Mouse (Mus musculus) T-helper 1 cell (primary cell): ENCODE data around the gene Efcab14.

Source experiments
- in situ Hi-C: fragments of 300-600 bp; cut with MboI, MseI; formaldehyde crosslinking; loops from one replicate; pipeline ENCODE4 v1.15.1; 2025; ENCODE audit warnings: high pct_unique_total_duplicates

Gene Efcab14

GRCm38 (mm10) chr4:115775056-115775455 is 37.5 kb downstream of the Efcab14 start:
- in situ Hi-C loops: no loop called here

DNA sequence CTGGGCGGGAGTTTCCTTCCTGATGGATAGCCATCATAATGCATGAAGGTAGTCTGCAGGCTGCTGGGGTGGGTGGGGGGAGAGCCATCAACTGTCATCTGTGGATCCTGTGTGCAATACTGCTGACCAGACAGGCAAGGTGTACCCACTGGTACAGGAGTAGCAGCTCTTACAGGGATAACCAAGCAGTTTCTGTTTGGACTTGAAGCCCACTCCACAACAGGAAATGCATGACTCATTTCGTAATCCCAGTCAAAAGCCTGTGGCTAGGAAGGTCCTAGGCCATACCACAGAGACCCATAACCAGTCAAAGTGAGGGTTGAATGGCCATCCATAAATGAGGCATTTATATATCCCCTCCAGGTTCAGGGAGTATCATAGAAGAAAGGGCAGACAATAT is 40.1 kb downstream of the Efcab14 start:
- in situ Hi-C loops: no loop called here

DNA sequence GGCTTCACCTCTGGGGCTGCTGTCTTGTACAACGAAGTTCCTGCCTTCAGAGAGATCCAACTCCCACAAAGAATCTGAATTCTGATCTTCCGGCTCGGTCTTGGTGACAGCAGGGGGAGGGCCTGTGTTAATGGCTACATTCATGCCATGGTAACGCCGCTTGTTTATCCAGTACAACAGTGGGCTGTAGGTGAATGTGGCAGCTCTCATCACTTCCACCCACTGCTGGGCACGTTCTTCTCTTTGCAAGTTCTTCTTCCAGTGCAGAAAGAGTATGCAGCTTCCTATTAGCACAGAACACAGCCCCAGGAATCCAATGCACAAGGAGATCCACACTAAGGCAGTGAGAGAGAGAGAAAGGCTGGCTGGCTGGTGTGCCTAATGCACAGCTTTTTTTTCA is 42.7 kb downstream of the Efcab14 start:
- in situ Hi-C loops: no loop called here

DNA sequence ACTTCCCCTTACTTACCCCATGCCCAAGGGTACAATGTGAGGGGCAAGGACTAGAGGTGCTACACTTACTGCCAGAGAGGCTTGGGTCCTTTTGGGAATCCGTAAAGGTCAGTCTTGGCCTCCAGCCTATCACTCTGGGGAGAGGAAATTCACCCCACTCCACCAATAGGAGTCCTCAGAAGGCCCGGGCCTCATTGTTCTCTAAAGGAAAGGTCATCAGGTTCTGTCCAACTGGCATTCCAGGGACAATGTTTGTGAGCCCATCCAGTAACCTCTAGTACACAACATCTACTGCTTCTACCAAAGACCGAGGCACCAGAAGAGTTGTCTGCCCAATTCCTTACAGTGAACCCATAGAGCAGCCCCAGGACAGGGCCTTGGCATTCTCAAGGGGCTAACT is 43.4 kb downstream of the Efcab14 start, which contains the start of gene Tex38:
Gene Tex38, minus strand, starts transcription at position 101 of the 400 bp plus-strand sequence.
- in situ Hi-C loops: no loop called here

DNA sequence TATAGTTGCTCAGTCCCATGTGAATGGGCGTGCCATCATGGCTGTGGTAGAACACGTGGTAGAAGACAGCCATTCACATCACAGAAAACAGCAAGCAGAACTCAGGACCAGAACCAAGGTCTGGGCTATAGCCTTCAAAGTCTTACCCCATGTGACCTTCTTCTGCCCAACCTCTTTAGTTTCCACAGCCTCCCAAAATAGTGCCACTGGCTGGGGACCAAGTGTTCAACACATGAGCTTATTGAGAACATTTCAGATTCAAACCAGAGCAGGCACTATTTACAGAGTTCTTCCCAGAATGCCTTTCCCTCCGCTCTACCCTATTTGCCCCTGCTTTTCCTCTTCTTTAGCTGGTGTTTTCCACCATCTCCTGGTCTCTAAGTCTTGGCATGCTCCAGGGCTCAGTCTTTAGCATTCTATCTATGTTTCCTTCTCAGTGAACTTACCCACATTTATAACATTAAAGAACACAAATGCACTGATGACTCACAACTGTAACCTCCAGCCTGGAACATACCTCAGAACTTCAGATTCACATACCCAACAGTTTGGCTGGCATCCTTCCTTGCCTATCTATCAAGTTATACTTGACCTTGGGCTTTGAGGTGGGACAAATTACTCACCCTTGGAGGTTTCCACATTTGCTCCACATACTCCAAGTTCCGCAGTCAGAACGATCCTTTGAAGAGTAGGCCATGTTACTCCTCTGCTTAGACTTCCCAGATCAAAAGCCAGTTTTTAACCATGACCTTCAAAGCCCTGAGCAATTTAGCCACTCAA is 44.7 kb downstream of the Efcab14 start:
- in situ Hi-C loops: no loop called here

GRCm38 (mm10) chr4:115784769-115785510 is 47.4 kb downstream of the Efcab14 start, which contains the start of gene Atpaf1:
Gene Atpaf1 (plus strand): TSS chr4:115784812.
- in situ Hi-C loops: no loop called here

GRCm38 (mm10) chr4:115785511-115786034 is 48.0 kb downstream of the Efcab14 start:
- in situ Hi-C loops: no loop called here

DNA sequence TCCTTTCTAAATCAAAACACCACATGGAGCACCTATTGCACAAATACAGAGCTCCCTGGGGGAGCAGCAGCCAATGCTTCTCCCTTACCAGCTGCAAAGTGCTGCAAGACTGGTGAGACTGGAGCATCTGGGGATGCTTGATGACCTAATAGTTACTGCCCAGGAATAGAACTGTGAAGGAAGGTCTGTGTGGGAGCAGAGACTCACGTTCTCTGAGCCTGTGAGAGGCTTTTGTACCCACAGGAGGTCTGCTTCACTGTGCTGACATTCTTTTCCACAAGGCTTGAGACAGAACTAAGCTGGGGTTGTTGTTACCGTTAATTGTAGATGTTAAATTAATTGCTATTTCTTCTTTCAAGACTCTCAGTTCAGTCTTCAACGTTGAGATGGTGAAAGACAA is 53.3 kb downstream of the Efcab14 start:
- in situ Hi-C loops: no loop called here

DNA sequence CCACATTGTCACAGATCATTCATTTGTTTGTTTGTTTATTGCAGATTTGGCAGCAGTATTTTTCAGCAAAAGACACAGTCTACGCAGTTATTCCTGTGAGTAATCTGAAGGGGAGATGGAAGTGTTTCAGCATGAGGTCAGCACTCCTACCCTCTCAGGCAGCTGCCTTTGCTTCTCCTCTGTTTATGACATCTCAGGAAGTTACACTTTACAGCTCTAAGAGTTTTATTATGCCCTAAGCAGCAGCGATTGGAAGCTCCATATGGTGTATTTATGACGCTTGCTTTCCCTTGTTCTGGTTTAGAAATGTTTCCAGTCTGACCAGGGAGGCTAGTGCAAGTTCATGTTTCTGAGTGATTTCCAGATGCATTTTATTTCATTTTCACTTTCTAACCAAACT is 57.8 kb downstream of the Efcab14 start:
- in situ Hi-C loops: no loop called here

GRCm38 (mm10) chr4:115799981-115800380 is 62.4 kb downstream of the Efcab14 start:
- in situ Hi-C loops: no loop called here

DNA sequence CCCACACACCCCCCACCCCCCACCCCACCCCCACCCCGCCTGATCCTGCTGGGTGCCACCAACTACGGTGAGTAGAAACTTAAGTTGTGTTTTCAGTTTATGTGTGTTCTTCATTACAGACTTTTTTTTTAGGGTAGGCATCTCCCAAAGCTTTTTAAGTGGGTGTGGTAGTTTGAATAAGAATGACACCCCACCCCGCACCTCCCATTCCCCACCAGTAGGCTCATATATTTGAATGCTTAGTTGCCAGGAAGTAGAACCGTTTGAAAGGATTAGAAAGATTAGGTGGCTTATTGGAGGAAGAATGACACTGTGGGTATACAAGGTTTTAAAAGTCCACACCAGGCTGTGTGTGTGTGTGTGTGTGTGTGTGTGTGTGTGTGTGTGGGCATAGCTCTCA is 74.8 kb downstream of the Efcab14 start:
- in situ Hi-C loops: no loop called here

DNA sequence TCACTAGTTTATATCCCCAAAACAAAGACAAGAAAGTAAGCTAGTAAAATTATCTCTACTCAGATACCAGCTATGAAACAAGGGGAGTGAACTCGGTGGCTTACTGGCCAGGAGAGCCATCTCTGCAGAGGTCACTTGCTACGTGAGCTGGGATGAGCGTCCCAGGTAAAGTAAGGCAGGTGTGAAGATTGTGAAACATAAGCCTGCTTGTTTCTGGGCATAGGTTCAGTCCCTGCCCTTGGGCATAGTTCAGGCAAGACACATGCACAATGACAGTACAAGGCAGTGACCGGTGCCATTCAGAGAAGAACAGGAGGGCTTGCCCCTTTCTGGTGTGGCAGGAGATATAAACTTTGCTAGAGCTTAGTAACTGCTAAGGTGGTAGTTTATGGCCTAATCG is 78.1 kb downstream of the Efcab14 start:
- in situ Hi-C loops: no loop called here

GRCm38 (mm10) chr4:115820199-115820598 is 82.7 kb downstream of the Efcab14 start:
- in situ Hi-C loops: loop anchor here (10.0 kb wide), 1 partner anchor 1085 kb away; no protein-coding TSS in a partner anchor

DNA sequence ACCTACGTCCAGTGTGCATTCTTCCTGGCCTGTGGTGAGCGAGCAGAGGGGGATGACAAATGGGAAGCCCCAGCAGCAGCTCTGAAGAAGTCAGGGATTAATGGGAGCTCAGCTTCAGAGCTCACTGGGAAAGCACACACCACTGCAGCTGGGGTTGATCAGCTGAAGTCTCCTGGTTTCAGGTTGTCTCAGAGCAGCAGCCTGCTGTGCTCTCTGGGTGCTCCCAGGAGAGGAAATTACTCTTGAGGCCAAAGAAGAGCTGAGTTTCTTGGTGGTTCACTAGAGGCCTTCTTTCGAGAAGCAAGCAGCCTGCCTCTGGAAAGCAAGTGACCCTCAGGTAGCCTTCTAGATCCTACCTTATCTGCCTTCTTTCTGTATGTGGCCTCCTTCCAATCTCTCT is 83.4 kb downstream of the Efcab14 start:
- in situ Hi-C loops: loop anchor here (10.0 kb wide), 1 partner anchor 1084 kb away; no protein-coding TSS in a partner anchor

- in situ Hi-C loops: loop anchor here (10.0 kb wide), 1 partner anchor 1083 kb away; no protein-coding TSS in a partner anchor
Measured at GRCm38 (mm10) chr4:115821431-115821830, 83.9 kb downstream of the Efcab14 start.

- in situ Hi-C loops: loop anchor here (10.0 kb wide), 1 partner anchor 1083 kb away; no protein-coding TSS in a partner anchor
Measured at GRCm38 (mm10) chr4:115821928-115822327, 84.4 kb downstream of the Efcab14 start.

DNA sequence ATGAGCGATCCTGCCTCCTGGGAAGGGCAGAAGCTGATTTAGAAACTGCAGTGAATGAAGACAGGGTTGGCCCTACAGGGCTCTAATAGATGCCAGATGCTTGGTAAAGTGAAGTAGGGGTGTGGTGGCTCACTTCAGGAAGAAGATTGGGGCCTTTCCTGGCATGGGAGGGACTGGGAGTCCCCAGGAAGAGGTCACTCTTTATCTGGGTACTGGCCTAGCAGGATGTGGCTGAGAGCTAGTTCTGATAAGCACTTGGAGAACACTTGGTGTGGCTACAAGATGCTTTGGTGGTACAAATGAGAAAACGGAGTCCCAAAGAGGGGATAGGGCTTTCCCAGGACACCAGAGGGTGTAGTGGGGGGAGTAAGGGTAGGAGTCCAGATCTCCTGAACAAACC is 86.6 kb downstream of the Efcab14 start:
- in situ Hi-C loops: loop anchor here (10.0 kb wide), 1 partner anchor 1081 kb away; no protein-coding TSS in a partner anchor

GRCm38 (mm10) chr4:115825271-115825670 is 87.7 kb downstream of the Efcab14 start:
- in situ Hi-C loops: loop anchor here (5.0 to 25.0 kb wide), 3 partner anchors 83 to 1312 kb away; partner anchors contain the start of genes Btbd19, Plk3 and Tctex1d4
